Mouse (Mus musculus): ENCODE measurements around the gene Angpt4. TPM values are rescaled to one million over a fixed set of nuclear protein-coding genes. Genes with fewer than 3 reads are reported as not detected.

The Angpt4 gene
- polyA plus RNA-seq, 1 experiment from 2014 or later, result 0.81 TPM

GRCm38 (mm10) chr2:151944106-151944505 is 33.1 kb downstream of the Angpt4 start:
- H3K4me2 ChIP-seq (ENCODE audit: low read depth, low read length), result no peak overlapping the region
- no peak for ATAC-seq (ENCODE audit: insufficient read depth, low FRiP score)
- no peaks in the 10 kb centered on the region for H3K36me3 ChIP-seq (ENCODE audit: control insufficient read depth, insufficient read depth, low read length)
- 59% methylated on average over 2 of the region's 2 CpGs for WGBS
- no peak overlapping the region for H3K4me3 ChIP-seq (replicated peaks; ENCODE audit: low read length)
- H3K4me1 ChIP-seq (ENCODE audit: control insufficient read depth, insufficient read depth, low read length), result no peaks in the 10 kb centered on the region
- no peaks in the 10 kb centered on the region for H3K9me3 ChIP-seq (replicated peaks; ENCODE audit: control insufficient read depth, low read length)
- no peak overlapping the region for H3K9ac ChIP-seq (ENCODE audit: low read length)
- no peaks in the 10 kb centered on the region for H3K27me3 ChIP-seq (ENCODE audit: control insufficient read depth, insufficient read depth, low read length)
- no peak overlapping the region for H3K27ac ChIP-seq (ENCODE audit: low read length)

GRCm38 (mm10) chr2:151947617-151948016 is 36.6 kb downstream of the Angpt4 start:
- Histone ChIP-seq H3K27me3 (ENCODE audit: control insufficient read depth, insufficient read depth, low read length) (no peaks in the 10 kb centered on the region), H3K4me1 (ENCODE audit: control insufficient read depth, insufficient read depth, low read length) (no peaks in the 10 kb centered on the region), H3K9me3 (replicated peaks; ENCODE audit: control insufficient read depth, low read length) (no peaks in the 10 kb centered on the region), H3K27ac (ENCODE audit: low read length) (no peak overlapping the region), H3K36me3 (ENCODE audit: control insufficient read depth, insufficient read depth, low read length) (no peaks in the 10 kb centered on the region), H3K4me2 (ENCODE audit: low read depth, low read length) (no peak overlapping the region), H3K9ac (ENCODE audit: low read length) (no peak overlapping the region), H3K4me3 (replicated peaks; ENCODE audit: low read length) (no peak overlapping the region)
- 94% methylated on average over 2 of the region's 2 CpGs for WGBS
- ATAC-seq (ENCODE audit: insufficient read depth, low FRiP score), result peak; percentile 29; the same call in 1 of the 2 replicates

- 76% methylated on average over 7 of the region's 7 CpGs for WGBS
- no peak for ATAC-seq (ENCODE audit: insufficient read depth, low FRiP score)
- Histone ChIP-seq H3K36me3 (ENCODE audit: control insufficient read depth, insufficient read depth, low read length) (no peaks in the 10 kb centered on the region), H3K27ac (ENCODE audit: low read length) (no peak overlapping the region), H3K9me3 (replicated peaks; ENCODE audit: control insufficient read depth, low read length) (no peaks in the 10 kb centered on the region), H3K4me2 (ENCODE audit: low read depth, low read length) (no peak overlapping the region), H3K4me3 (replicated peaks; ENCODE audit: low read length) (no peak overlapping the region), H3K27me3 (ENCODE audit: control insufficient read depth, insufficient read depth, low read length) (no peaks in the 10 kb centered on the region), H3K9ac (ENCODE audit: low read length) (no peak overlapping the region), H3K4me1 (ENCODE audit: control insufficient read depth, insufficient read depth, low read length) (no peaks in the 10 kb centered on the region)
These were observed 37.3 kb downstream of the Angpt4 start for GRCm38 (mm10) chr2:151948311-151948710.

GRCm38 (mm10) chr2:151949082-151949774 is 38.2 kb downstream of the Angpt4 start:
- no peaks in the 10 kb centered on the region for H3K27me3 ChIP-seq (ENCODE audit: control insufficient read depth, insufficient read depth, low read length)
- no peak for ATAC-seq (ENCODE audit: insufficient read depth, low FRiP score)
- H3K27ac ChIP-seq (ENCODE audit: low read length), result no peak overlapping the region
- H3K4me3 ChIP-seq (replicated peaks; ENCODE audit: low read length), result no peak overlapping the region
- H3K9me3 ChIP-seq (replicated peaks; ENCODE audit: control insufficient read depth, low read length), result no peaks in the 10 kb centered on the region
- H3K4me2 ChIP-seq (ENCODE audit: low read depth, low read length), result no peak overlapping the region
- no peaks in the 10 kb centered on the region for H3K4me1 ChIP-seq (ENCODE audit: control insufficient read depth, insufficient read depth, low read length)
- WGBS, result 72% methylated on average over 2 of the region's 2 CpGs
- H3K9ac ChIP-seq (ENCODE audit: low read length), result no peak overlapping the region
- H3K36me3 ChIP-seq (ENCODE audit: control insufficient read depth, insufficient read depth, low read length), result no peaks in the 10 kb centered on the region

- Histone ChIP-seq H3K27me3 (ENCODE audit: control insufficient read depth, insufficient read depth, low read length) (no peaks in the 10 kb centered on the region), H3K9ac (ENCODE audit: low read length) (no peak overlapping the region), H3K4me2 (ENCODE audit: low read depth, low read length) (no peak overlapping the region), H3K4me1 (ENCODE audit: control insufficient read depth, insufficient read depth, low read length) (no peaks in the 10 kb centered on the region; the same call in 1 of the 2 replicates), H3K9me3 (replicated peaks; ENCODE audit: control insufficient read depth, low read length) (no peaks in the 10 kb centered on the region), H3K36me3 (ENCODE audit: control insufficient read depth, insufficient read depth, low read length) (no peaks in the 10 kb centered on the region), H3K27ac (ENCODE audit: low read length) (no peak overlapping the region), H3K4me3 (replicated peaks; ENCODE audit: low read length) (no peak overlapping the region)
- 81% methylated on average over 8 of the region's 8 CpGs for WGBS
- no peak for ATAC-seq (ENCODE audit: insufficient read depth, low FRiP score)
These were observed 42.7 kb downstream of the Angpt4 start for GRCm38 (mm10) chr2:151953665-151954064.

GRCm38 (mm10) chr2:151956500-151957137 is 45.6 kb downstream of the Angpt4 start:
- WGBS, result 63% methylated on average over 4 of the region's 4 CpGs
- H3K27ac ChIP-seq (ENCODE audit: low read length), result no peak overlapping the region
- no peaks in the 10 kb centered on the region for H3K36me3 ChIP-seq (ENCODE audit: control insufficient read depth, insufficient read depth, low read length)

GRCm38 (mm10) chr2:151959274-151959673 is 48.3 kb downstream of the Angpt4 start:
- 23% methylated on average over 5 of the region's 5 CpGs for WGBS
- H3K4me2 ChIP-seq (ENCODE audit: low read depth, low read length), result no peak overlapping the region
- no peak overlapping the region for H3K27ac ChIP-seq (ENCODE audit: low read length)
- H3K27me3 ChIP-seq (ENCODE audit: control insufficient read depth, insufficient read depth, low read length), result no peaks in the 10 kb centered on the region
- H3K4me3 ChIP-seq (replicated peaks; ENCODE audit: low read length), result no peak overlapping the region
- no peaks in the 10 kb centered on the region for H3K36me3 ChIP-seq (ENCODE audit: control insufficient read depth, insufficient read depth, low read length)
- ATAC-seq (ENCODE audit: insufficient read depth, low FRiP score), result 0 out of 2 replicates have a peak, but pooled peaks have one; percentile 12
- H3K4me1 ChIP-seq (ENCODE audit: control insufficient read depth, insufficient read depth, low read length), result peaks cover 25% of the 10 kb centered on the region
- no peaks in the 10 kb centered on the region for H3K9me3 ChIP-seq (replicated peaks; ENCODE audit: control insufficient read depth, low read length)
- H3K9ac ChIP-seq (ENCODE audit: low read length), result no peak overlapping the region

More at GRCm38 (mm10) chr2:151956500-151957137, 45.6 kb downstream of the Angpt4 start:
- H3K9me3 ChIP-seq (replicated peaks; ENCODE audit: control insufficient read depth, low read length), result no peaks in the 10 kb centered on the region
- 0 out of 2 replicates have a peak overlapping the region, but pooled peaks have one; percentile 26 for H3K9ac ChIP-seq (ENCODE audit: low read length)
- no peak overlapping the region for H3K4me3 ChIP-seq (replicated peaks; ENCODE audit: low read length)
- H3K4me1 ChIP-seq (ENCODE audit: control insufficient read depth, insufficient read depth, low read length), result peaks cover 8% of the 10 kb centered on the region
- no peak for ATAC-seq (ENCODE audit: insufficient read depth, low FRiP score)
- H3K4me2 ChIP-seq (ENCODE audit: low read depth, low read length), result no peak overlapping the region
- no peaks in the 10 kb centered on the region for H3K27me3 ChIP-seq (ENCODE audit: control insufficient read depth, insufficient read depth, low read length)

GRCm38 (mm10) chr2:151961284-151962196 is 50.5 kb downstream of the Angpt4 start:
- ATAC-seq (ENCODE audit: insufficient read depth, low FRiP score), result peak; percentile 24; the same call in 1 of the 2 replicates
- Histone ChIP-seq H3K27ac (ENCODE audit: low read length) (peak overlapping the region; percentile 64), H3K27me3 (ENCODE audit: control insufficient read depth, insufficient read depth, low read length) (no peaks in the 10 kb centered on the region), H3K4me3 (replicated peaks; ENCODE audit: low read length) (no peak overlapping the region), H3K4me2 (ENCODE audit: low read depth, low read length) (no peak overlapping the region), H3K9me3 (replicated peaks; ENCODE audit: control insufficient read depth, low read length) (no peaks in the 10 kb centered on the region), H3K4me1 (ENCODE audit: control insufficient read depth, insufficient read depth, low read length) (peaks cover 27% of the 10 kb centered on the region), H3K9ac (ENCODE audit: low read length) (peak overlapping the region; percentile 34; the same call in 1 of the 2 replicates), H3K36me3 (ENCODE audit: control insufficient read depth, insufficient read depth, low read length) (no peaks in the 10 kb centered on the region)
- 48% methylated on average over 9 of the region's 9 CpGs for WGBS
